Mouse (Mus musculus) liver, adult 2 months (tissue): ENCODE data around the gene Cnot4.

Experiments
- CTCF ChIP-seq: fragments of 200-500 bp; IDR thresholded peaks from 2 replicates; pipeline ENCODE4 v1.5.1; 2011; ENCODE audit warnings: low read depth, low read length, control low read depth
- POLR2A ChIP-seq: fragments of 200-500 bp; IDR thresholded peaks from 2 replicates; pipeline ENCODE4 v1.6.1; 2011; ENCODE audit warnings: low read length, control low read depth; ENCODE audit not compliant: insufficient read depth; ENCODE audit errors: extremely low read depth

DNA sequence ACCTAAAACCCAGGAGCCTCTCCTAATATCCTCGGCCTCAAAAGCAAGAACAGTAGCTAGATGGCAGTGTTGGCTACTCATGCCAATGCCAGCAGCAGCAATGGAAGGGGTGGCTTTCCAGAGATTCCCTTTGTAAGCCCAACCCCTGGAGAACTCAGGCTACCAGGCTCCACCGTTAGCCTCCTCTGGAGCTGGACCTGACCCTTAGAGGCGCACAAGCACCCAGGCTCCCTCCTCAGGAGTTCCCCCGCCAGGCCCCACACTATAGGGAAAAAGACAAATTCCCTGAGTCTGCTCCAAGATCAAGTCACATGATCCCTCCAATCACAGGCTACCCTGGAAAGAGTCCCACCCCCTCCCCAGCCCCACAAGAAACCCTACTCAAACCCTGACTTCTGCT, 134.4 kb downstream of the Cnot4 start:
- TF ChIP-seq CTCF (no peak), POLR2A (no peak)
